Mouse (Mus musculus) thymus, postnatal 25 days (tissue): ENCODE data around the gene Tceal1.
"Not testable (repeated sequence)": the region's sequence is repeated elsewhere in the genome, so short reads cannot be mapped to it uniquely, and the experiment has no call there.

ENCODE experiments used
- DNase-seq: peaks from one replicate; pipeline ENCODE4 v3.0.0; 2022

The Tceal1 gene

DNA sequence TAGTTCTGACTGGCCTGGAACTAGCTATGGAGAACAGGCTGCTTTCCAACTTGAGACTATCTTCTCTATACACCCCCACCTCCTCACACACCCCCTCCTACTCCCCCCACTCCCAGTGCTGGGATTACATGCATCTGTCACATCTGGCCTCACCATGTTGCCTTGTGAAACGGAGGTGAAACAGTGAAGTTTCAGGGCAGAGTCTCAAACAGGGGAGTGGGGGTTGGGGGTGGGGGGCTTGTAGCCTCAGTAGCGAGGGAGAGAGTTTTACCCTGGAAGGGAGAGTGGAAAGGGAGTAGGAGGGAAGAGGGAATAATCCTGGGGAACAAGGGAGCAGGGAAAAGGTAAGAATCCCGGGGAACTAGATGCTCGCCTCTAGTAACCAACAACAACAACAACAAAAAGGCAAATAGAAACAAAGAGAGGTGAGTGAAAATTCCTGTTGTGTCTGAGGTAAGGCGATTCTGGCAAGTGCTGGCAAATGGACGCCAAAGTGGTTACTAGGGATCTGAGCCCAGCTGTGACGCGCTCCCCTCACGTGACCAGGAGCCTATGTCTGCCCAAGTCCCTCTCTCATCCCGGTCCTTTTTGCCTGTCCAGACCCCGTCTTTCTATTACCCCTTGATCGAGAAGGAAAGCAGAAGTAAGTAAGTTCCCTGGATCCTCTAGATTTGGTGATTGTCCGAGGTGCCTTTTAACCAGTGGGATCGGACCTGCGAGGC lies at the start of gene Tceal1:
Tceal1 (plus strand) TSS at position 537 of the 722 bp plus-strand sequence.
- no peak for DNase-seq

DNA sequence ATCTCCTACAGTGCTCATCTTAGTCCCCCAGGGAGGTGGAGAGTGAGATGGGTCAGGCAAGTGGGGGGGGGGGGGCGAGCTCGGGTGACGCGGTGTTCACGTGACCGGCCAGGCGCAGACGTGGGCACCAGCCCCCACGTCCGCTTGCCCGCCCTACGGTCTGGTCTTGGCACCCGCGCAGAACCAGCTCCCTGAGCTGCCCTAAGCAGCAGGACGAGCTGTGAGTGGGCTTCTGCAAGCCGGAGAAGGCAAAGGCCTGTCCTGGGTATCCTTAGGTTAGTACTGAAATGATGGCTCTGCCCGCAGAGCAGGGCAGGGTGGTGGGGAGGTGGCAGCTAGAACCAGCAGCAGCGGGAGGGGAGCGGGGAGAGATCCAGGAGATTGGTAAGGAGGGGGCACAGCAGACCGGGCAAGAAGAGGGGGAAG lies 41.5 kb upstream of the Tceal1 start:
- DNase-seq = no peak

DNA sequence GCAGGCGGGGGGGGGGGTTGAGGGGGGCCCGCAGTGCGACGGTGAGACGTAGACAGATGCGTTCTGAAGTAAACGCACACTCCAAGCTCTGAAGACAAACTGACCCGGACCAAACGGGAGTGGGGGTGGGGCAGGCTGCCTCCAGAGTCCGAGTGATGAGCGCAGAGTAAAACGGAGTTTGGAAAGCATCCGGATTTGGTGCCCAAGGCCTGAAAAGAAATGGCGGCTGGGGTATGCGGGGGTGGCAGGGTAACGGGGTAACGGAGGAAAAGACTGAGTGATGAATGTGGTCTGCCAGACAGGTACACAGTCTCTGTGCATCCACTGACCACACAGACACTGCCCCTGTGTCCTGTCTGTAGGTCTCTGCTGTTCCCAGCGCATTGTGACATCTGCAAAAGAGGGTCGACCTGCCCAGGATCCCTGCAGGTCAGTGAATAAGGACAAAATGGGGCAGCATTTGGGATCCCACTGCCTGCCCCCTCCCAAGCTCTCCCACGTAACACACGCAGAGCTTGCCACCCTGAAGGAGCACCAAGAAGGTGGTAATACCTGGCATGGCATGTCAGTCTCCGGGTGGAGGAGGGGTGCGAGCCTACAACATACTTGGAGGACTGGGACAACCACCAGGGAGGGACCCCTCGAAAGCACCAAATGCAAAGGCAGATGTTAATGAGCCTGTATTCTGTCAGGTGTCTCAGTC lies 40.9 kb upstream of the Tceal1 start:
- DNase-seq = not testable (repeated sequence)

DNA sequence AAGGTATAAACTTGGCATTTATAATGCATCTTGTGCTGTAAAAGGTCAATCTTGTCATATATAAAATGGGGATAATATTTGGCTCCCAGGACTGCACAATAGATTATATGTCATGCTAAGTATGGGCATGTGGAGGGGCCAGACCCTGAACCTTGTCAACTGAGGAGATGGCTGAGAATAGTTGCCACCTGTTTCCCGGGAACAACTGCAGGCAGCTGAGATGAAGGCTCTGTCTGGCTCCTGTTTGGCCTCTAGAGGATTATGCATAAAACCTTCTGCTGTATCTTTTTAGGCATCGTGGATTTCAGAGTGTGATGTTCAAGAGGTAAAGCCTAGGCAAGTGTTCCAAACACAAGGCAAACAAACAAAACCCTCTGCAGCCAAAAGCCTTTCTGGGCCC lies 39.0 kb upstream of the Tceal1 start:
- no peak for DNase-seq

DNA sequence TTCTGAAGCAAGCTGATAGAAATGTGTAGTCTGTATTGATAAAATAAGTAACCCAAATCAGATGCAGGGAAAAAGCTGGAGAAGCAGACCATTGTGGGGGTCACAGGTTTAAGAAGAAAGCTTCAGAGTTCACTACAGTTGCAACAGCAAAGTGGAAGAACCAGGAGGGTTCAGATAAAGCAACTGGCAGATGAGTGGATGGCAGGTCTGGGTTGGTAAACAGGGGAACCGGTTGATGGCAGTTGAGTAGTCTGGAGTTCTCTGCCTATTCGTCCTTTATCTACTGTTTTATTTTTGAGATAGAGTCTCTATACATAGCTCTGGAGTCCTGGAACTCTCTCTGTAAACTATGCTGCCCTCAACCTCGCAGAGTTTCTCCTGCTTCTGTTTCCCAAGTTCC lies 26.8 kb upstream of the Tceal1 start:
- DNase-seq = no peak

DNA sequence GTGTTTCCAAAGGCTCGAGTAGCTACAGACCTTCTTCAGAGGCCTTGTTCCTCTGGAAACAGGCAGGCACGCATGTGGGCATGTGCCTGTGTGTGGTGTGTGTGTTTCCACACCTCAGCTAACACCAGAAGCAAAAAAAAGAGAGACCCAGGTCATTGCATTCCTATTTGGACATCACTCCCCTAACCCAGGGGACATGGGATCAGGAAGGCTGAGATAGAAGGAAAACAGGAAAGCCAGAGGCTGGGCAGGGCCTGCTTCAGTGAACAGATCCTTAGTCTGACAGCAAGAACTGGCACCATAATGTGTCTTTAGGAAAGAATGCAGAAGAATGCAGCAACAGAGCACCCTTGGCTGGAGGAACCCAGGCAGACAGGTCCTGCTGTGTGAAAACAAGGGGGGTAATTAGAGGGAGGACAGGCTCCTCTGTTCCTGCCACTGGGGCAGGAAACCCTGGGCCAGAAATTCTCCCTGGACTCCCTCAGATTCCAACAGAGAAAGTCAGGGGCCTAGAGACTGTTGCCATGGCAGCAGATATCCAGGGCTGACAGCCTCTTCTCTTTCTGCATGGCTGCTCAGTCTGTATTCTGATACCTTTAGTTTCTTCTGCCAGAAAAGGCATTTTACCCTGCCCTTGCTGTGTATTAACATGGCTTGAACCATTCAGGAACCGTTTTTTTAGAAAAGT lies 16.0 kb upstream of the Tceal1 start:
- DNase-seq = not testable (repeated sequence)

DNA sequence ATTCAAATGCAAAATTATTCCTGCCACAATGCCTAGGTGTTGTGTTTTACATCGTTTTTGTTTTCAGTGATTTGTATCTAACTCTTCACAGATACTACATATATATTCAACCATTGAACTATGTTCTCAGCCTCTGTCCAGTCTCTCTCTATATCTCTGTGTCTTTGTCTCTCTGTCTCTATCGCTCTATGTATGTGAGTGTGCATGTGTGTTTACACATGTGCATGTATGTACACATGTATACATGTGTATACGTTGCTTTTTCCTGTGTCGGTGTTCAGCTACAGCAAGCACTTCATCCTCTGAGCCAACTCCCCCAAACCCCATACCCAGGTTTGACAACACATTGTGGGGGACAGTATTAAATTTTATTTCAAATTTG lies 15.5 kb upstream of the Tceal1 start:
- no peak for DNase-seq

DNA sequence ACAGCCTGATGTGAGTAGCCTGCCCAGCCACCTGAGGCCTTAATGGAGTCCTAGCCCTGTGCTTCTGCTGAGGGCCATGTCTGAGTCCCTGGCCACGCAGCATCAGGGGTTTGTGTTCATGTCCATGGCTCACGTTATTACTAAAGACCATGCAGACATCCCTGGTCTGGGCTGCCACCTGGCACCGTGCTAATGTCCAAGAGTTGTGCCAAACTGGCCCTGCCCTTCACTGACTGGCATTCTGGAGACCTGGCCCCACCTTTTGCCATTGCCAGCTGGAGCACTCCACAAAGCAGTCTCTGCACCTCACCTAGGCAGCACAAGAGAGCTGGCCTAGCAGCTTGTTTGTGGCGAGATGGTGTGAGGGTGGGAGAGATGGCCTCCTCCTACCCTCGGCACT lies 14.6 kb upstream of the Tceal1 start:
- no peak for DNase-seq

DNA sequence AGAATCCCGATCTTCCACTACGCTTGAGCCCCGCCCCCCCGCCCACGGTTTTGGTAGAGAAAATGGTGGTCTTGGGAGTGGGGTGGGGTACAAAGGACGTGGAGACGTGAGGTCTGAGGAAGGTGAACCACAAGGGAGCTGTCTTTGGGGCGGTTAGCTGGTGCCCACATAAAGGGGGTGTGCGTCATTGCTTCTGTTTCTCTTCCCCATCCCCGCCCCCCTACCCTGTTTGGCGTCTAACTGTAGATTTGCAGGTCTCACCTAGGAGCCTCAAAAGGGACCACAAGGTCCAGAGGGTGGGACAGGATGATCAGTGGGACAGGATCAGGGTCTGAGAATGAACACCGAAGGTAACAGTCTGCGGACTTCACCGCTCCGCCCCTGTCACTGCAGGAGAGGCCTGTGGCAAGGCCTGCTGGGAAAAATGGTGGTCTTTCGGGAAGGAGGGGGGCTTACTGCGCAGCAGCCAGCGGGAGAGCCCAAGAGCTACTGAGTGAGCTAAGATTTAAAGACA lies 443 bp downstream of the Tceal1 start:
- DNase-seq = peak; percentile 20

DNA sequence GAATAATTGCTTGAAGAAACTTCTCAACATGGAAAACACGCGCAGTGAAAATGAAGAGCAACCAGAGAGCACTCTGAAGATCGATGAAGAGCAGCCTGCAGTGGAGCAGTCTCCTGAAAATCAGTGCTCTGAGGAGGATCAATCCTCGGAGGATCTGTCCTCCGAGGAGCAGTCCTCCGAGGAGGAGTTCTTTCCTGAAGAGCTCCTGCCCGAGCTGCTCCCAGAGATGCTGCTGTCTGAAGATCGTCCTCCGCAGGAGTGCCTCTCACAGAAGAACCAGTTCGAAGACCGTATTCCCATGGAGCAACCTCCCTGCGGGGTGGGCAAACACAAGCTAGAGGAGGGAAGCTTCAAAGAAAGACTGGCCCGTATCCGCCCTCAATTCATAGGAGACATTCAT lies 1.0 kb downstream of the Tceal1 start:
- DNase-seq = no peak

DNA sequence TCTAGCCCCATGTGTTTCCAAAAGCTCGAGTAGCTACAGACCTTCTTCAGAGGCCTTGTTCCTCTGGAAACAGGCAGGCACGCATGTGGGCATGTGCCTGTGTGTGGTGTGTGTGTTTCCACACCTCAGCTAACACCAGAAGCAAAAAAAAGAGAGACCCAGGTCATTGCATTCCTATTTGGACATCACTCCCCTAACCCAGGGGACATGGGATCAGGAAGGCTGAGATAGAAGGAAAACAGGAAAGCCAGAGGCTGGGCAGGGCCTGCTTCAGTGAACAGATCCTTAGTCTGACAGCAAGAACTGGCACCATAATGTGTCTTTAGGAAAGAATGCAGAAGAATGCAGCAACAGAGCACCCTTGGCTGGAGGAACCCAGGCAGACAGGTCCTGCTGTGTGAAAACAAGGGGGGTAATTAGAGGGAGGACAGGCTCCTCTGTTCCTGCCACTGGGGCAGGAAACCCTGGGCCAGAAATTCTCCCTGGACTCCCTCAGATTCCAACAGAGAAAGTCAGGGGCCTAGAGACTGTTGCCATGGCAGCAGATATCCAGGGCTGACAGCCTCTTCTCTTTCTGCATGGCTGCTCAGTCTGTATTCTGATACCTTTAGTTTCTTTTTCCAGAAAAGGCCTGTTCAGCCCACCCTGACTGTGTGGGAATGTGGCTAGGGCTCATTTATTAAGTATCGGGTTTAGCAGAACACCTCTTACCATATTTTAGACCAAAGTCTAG lies 7.1 kb downstream of the Tceal1 start:
- DNase-seq = not testable (repeated sequence)

DNA sequence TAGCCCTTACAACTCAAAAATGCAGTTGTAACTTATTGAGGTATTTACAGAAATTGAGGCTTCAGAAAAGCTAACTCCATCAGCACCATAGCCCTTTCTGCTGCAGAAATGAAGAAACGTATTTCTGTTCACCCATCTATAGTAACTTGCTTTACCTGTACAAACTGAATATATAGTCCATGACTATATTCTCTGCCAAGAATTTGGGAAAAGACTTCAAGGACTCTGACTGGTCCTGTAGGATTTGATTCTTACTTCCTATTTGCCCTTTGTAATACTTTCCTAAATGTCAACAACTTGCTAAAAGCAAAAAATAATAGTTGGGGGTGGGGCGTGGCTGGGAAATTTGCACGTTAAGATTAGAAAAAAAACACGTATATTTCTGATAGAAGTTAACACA lies 24.2 kb downstream of the Tceal1 start:
- DNase-seq = no peak

DNA sequence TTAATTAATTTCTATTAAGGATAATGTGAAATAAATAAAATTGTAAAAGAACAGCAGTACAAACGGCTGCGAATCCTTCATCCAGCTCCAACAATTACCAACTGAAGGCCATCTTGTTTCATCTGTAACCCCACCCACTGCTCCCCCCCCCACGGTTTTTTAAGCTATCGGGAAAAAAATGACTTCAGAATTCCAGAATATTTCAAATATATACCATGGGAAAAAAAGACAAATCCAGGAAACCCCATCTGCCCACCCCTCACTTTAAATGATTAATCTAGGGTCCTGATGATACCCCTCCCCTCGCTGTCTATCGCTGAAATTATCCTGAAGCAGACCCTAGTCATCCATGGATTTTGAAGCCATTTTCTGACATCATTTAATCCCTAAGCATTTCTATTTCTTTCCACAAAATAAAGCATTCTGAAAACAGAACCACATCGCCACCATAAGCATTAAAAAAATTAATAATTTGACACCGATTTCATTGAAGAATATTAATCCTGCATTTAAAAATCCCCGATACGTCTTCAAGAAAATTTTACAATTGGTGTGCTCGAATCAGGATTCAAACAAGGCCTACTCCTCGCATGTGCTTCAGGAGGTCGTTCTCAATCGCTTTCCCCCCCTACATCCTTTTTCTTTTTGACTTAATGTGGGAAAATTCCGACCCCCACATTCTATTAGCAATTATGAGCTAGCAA lies 32.5 kb downstream of the Tceal1 start:
- DNase-seq = no peak

DNA sequence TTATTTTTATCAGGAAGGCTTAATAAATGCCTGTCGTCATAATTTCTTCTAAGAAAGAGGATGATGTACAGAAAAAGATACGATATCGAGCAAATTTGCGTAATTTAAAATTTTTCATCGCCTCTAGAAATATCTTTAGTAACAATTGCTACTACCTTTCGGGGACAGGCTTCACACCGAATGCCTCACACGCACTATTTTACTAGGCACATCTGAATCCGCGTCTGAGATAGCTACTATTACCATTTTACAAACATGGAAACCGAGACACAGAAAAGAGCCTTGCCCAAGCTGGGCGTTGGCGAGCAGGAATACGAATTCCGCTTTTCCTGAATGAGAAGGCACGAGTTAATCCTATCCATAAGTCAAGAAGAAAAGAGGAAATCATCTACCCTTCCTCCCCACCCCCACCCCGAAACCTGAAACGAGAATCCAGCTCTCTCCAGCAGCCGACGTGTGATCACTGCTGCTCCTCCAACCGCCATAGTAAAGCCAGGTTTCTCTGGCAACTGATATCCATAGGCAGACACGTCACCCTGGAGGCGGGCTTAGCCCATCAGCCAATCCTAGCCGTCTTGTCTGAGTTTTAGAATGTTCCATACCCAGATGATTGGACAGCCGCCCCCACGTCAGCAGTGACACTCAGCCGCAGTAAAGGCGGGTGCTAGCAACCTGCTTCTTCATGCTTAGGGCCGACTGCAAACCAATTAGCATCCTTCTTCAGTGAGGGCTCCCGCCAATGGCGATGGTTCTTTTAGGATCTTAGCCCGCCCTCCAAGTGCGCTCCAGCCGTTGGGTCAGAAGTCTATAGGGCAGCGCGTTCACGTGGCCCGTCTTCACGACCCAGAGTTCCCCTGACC lies 33.2 kb downstream of the Tceal1 start:
- peak; percentile 88 for DNase-seq

DNA sequence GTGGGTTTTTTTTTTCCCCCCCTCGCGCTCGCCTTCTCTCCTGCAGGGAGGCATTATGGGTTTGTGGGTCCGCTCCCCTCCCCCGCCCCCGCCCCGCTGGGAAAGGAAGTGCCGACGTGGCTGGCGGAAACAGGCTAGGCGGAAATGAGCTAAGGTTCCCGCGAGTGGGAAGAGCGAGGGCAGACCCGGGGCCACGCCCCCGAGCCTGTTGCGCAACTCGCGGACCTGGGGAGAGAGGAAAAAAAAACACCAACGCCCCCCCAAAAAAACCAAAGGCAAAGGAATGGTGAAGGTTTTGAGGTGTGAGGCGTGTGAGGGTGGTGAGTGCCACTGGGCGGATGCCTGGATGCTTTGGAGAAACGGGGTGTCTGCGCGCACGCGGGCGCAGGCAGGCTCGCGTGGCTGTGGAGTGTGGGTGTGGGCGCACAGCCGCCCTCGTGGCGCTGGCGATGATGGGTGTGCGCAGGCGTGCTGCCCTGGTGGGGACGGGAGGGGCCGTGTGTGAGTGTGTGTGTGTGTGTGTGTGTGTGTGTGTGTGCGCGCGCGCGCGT lies 33.9 kb downstream of the Tceal1 start:
- peak; percentile 82 for DNase-seq

DNA sequence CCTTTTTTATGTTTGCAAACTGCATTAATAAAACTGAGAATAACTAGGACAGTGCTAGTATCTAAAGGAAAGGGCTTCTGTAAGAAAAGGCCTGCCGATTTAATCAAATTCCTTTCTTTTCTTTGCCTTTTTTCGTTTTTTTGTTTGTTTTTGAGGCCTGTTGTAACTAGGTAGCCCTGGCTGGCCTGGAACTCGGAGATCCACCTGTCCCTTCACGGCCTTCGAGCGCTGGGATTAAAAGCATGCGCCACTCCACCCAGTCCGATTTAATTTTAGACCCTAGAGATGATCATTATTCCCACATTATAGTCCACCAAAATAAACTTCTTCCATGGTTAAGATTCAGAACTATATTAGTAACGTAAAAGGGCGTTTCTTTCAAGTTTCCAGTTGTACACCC lies 34.5 kb downstream of the Tceal1 start:
- no peak for DNase-seq

DNA sequence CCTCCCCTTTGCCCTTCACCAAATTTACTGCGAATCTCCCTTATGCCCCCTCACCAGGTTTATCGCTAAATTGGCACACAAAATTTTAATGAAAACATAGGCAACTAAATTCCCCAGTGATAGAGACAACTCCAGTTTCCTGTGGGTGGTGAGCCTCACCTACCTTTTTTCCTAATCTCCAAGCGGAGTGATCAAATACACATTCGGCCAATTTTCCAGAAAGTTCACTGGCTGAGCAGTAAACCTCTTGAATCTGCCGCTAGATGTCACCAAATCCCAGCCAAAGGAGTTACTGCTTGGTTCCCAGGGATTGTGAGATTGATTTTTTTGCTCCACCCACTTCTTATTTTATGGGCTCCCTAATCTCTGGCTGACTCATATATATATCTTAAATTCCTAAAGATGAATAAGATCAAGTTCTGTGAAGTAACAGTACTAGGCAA lies 34.9 kb downstream of the Tceal1 start:
- peak; percentile 58 for DNase-seq

DNA sequence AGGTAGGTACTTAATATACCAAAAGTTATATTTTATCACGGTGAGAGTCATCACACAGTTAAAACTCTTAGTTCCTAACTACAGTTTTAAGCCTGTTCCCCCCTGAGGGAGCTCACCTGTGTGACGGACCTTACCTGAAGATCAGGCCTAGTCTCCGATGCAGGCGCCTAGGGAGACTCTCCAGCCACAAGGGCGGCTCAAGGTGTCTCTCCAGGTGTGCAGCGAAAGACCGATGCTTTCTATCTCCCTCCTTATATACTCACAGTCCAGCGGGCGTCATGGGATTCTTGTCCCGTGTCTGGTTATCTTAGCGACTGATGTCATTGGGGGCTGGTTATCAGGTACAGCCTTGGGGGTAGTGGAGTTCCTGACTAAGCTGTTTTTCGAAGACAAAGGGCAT lies 35.7 kb downstream of the Tceal1 start, which contains the start of gene Morf4l2:
Morf4l2 (minus strand) TSS at position 232 of the 400 bp plus-strand sequence.
- no peak for DNase-seq

DNA sequence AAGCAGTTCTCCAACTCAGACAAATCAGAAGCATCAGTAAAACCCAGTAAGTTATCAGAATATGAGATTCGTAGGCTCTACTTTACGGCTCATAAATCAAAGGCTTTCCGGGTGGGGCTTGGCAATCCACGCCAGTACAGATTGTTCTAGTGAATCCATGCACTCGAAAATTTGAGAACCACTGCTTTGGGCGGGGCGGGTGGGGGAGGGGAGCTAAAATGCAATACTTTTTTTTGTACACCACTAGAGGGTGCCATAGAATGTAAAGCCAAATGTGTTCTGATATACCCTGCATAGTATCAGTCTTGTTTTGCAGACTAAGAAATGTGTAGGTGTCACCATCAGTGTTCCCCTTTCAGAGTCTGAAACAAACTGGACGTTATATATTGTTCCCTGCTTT lies 36.9 kb downstream of the Tceal1 start:
- no peak for DNase-seq

DNA sequence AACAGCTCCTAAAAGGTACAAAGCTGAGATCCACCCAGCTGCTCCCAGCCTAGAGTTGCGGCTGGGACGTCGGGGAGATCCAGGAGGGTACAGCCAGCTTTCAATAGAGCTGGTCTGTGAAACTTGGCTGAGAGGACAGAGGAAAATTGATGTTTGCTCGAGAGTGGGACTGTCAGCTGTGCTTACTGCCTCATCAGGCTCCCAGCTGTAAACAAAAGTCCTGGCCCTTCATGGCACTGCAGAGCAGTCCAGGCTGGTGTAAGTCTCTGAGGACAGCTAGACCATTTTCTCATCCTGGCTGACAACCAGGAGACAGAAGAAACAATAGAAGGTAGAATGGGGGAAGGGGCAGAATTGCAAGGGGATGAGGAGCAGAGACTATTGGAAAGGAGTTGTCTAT lies 41.5 kb downstream of the Tceal1 start:
- DNase-seq = no peak

DNA sequence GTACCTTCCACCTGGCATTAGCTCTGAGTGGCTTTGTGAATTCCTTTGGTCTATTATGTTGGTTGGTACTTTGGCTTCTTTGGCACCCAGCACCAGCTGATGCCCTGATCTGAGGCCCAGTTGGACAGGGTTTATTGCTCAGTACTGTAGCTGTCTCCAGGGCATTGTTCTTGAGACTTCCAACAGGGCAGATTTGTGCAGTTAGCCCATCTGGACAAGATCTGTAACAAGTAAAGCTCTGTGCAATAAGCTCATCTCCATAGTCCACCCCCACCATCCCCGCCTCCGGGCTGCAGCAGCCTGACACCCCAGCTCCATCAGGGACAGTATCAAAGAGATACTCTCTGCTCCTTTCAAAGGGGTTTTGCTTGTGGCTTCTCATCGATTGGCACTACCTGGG lies 47.7 kb downstream of the Tceal1 start:
- no peak for DNase-seq
